Mouse (Mus musculus) MEL (cell line): ENCODE measurements around the gene Ssc4d. TPM values are rescaled to one million over a fixed set of nuclear protein-coding genes. Genes with fewer than 3 reads are reported as not detected.
A peak's percentile ranks its signal among the peaks of the same experiment; 100 is the strongest.

Experiments used
- DNase-seq: peaks from one replicate; pipeline ENCODE4 v3.0.0; 2011; ENCODE audit warnings: low read depth, low spot score
- H3K27ac ChIP-seq: 2 replicates; pipeline ENCODE4 v1.5.1; 2012; ENCODE audit warnings: low read depth, mild to moderate bottlenecking, control low read depth, low read length, moderate library complexity; ENCODE audit not compliant: control insufficient read depth
- H3K27me3 ChIP-seq, 2 experiments: fragments of 150-350 bp in 1 of 2; sonication (generic) in 1 of 2; 2 replicates each; pipeline ENCODE4 v1.6.1; 2012; ENCODE audit warnings: low read length in 2 of 2, mild to moderate bottlenecking in 2 of 2, improper control_type of control experiment in 1 of 2, moderate library complexity in 1 of 2; ENCODE audit not compliant: insufficient read depth in 2 of 2, control insufficient read depth in 1 of 2
- H3K36me3 ChIP-seq, 2 experiments: 2 replicates each; pipeline ENCODE4 v1.6.1; 2012 to 2014; ENCODE audit warnings: low read length in 2 of 2, improper control_type of control experiment in 1 of 2, inconsistent platforms in 1 of 2, mild to moderate bottlenecking in 1 of 2; ENCODE audit not compliant: insufficient read depth in 2 of 2, control insufficient read depth in 1 of 2
- H3K4me1 ChIP-seq, 2 experiments: fragments of 150-350 bp in 1 of 2; sonication (generic) in 1 of 2; 2 replicates each; pipeline ENCODE4 v1.6.1; 2012; ENCODE audit warnings: low read length in 2 of 2, improper control_type of control experiment in 1 of 2, mild to moderate bottlenecking in 1 of 2; ENCODE audit not compliant: insufficient read depth in 2 of 2, control insufficient read depth in 1 of 2
- H3K4me3 ChIP-seq, 2 experiments: fragments of 150-350 bp in 1 of 2; sonication (generic) in 1 of 2; 2 replicates each; pipeline ENCODE4 v1.5.1; 2012; ENCODE audit warnings: low read depth in 2 of 2, low read length in 2 of 2, mild to moderate bottlenecking in 2 of 2, moderate library complexity in 2 of 2, control low read depth in 1 of 2, improper control_type of control experiment in 1 of 2; ENCODE audit not compliant: control insufficient read depth in 1 of 2, insufficient read depth in 1 of 2
- H3K79me2 ChIP-seq: 2 replicates; pipeline ENCODE4 v1.6.1; 2012; ENCODE audit warnings: mild to moderate bottlenecking, low read length, moderate library complexity; ENCODE audit not compliant: control insufficient read depth, poor library complexity, insufficient read depth
- H3K9ac ChIP-seq: 2 replicates; pipeline ENCODE4 v1.6.1; 2012; ENCODE audit warnings: low read depth, mild to moderate bottlenecking, control low read depth, low read length, moderate library complexity; ENCODE audit not compliant: control insufficient read depth, poor library complexity, severe bottlenecking
- H3K9me3 ChIP-seq: fragments of 150-350 bp; sonication (generic); replicated peaks from 2 replicates; pipeline ENCODE4 v1.6.1; 2012; ENCODE audit warnings: mild to moderate bottlenecking, low read length, improper control_type of control experiment, moderate library complexity; ENCODE audit not compliant: insufficient read depth
- E2F4 ChIP-seq: IDR thresholded peaks from 2 replicates; pipeline ENCODE4 v1.6.1; 2011; ENCODE audit warnings: low read depth, low read length, improper control_type of control experiment, borderline replicate concordance
- ELF1 ChIP-seq: IDR thresholded peaks from 2 replicates; pipeline ENCODE4 v1.6.1; 2014; ENCODE audit warnings: low read depth, mild to moderate bottlenecking, inconsistent platforms, low read length, improper control_type of control experiment, moderate library complexity
- GATA1 ChIP-seq: IDR thresholded peaks from 2 replicates; pipeline ENCODE4 v1.6.1; 2011; ENCODE audit warnings: low read depth, low read length, improper control_type of control experiment
- HCFC1 ChIP-seq: IDR thresholded peaks from 2 replicates; pipeline ENCODE4 v1.6.1; 2012; ENCODE audit warnings: low read depth, mild to moderate bottlenecking, inconsistent platforms, low read length, improper control_type of control experiment, moderate library complexity
- KAT2A ChIP-seq: conservative IDR thresholded peaks from 2 replicates; pipeline ENCODE4 v1.6.1; 2012; ENCODE audit warnings: low read depth, low read length, improper control_type of control experiment, inconsistent platforms
- MAFK ChIP-seq: IDR thresholded peaks from 2 replicates; pipeline ENCODE4 v1.6.1; 2011; ENCODE audit warnings: low read depth, mild to moderate bottlenecking, low read length, improper control_type of control experiment, borderline replicate concordance
- MAX ChIP-seq: IDR thresholded peaks from 2 replicates; pipeline ENCODE4 v1.6.1; 2011; ENCODE audit warnings: low read length, improper control_type of control experiment
- MEF2A ChIP-seq: IDR thresholded peaks from 2 replicates; pipeline ENCODE4 v1.6.1; 2014; ENCODE audit warnings: low read depth, mild to moderate bottlenecking, inconsistent platforms, low read length, improper control_type of control experiment; ENCODE audit not compliant: poor library complexity, insufficient replicate concordance, severe bottlenecking; ENCODE audit errors: extremely low read depth
- MXI1 ChIP-seq: IDR thresholded peaks from 2 replicates; pipeline ENCODE4 v1.6.1; 2011; ENCODE audit warnings: mild to moderate bottlenecking, low read depth, low read length, improper control_type of control experiment
- MYC ChIP-seq: IDR thresholded peaks from 2 replicates; pipeline ENCODE4 v1.6.1; 2011; ENCODE audit warnings: low read depth, mild to moderate bottlenecking, low read length, improper control_type of control experiment, moderate library complexity
- NELFE ChIP-seq: IDR thresholded peaks from 2 replicates; pipeline ENCODE4 v1.6.1; 2011; ENCODE audit warnings: low read depth, low read length, improper control_type of control experiment
- NRF1 ChIP-seq: IDR thresholded peaks from 2 replicates; pipeline ENCODE4 v1.6.1; 2014; ENCODE audit warnings: low read depth, mild to moderate bottlenecking, inconsistent platforms, low read length, improper control_type of control experiment, moderate library complexity; ENCODE audit not compliant: poor library complexity, insufficient read depth, severe bottlenecking
- POLR2A ChIP-seq, 2 experiments: IDR thresholded peaks; 2 replicates each; pipeline ENCODE4 v1.6.1; 2011 to 2012; ENCODE audit warnings: low read length in 2 of 2, mild to moderate bottlenecking in 2 of 2, control low read depth in 1 of 2, improper control_type of control experiment in 1 of 2, low read depth in 1 of 2, moderate library complexity in 1 of 2; ENCODE audit not compliant: control insufficient read depth in 1 of 2, insufficient read depth in 1 of 2, poor library complexity in 1 of 2
- POLR2AphosphoS2 ChIP-seq: IDR thresholded peaks from 2 replicates; pipeline ENCODE4 v1.6.1; 2011; ENCODE audit warnings: low read length, improper control_type of control experiment
- POLR2AphosphoS5 ChIP-seq: IDR thresholded peaks from 2 replicates; pipeline ENCODE4 v1.6.1; 2012; ENCODE audit warnings: low read depth, borderline replicate concordance, mild to moderate bottlenecking, inconsistent platforms, low read length, moderate library complexity, mixed read lengths
- SIN3A ChIP-seq: IDR thresholded peaks from 2 replicates; pipeline ENCODE4 v1.6.1; 2012; ENCODE audit warnings: low read length, improper control_type of control experiment, inconsistent platforms
- SMC3 ChIP-seq: IDR thresholded peaks from 2 replicates; pipeline ENCODE4 v1.6.1; 2011; ENCODE audit warnings: low read depth, low read length, improper control_type of control experiment
- TAL1 ChIP-seq: IDR thresholded peaks from 2 replicates; pipeline ENCODE4 v1.6.1; 2012; ENCODE audit warnings: mild to moderate bottlenecking, inconsistent platforms, low read length, moderate library complexity, mixed read lengths
- TCF12 ChIP-seq: IDR thresholded peaks from 2 replicates; pipeline ENCODE4 v1.6.1; 2014; ENCODE audit warnings: low read depth, mild to moderate bottlenecking, inconsistent platforms, low read length, improper control_type of control experiment, moderate library complexity
- UBTF ChIP-seq: IDR thresholded peaks from 2 replicates; pipeline ENCODE4 v1.6.1; 2012; ENCODE audit warnings: low read depth, mild to moderate bottlenecking, inconsistent platforms, low read length, improper control_type of control experiment, moderate library complexity, borderline replicate concordance; ENCODE audit not compliant: insufficient read depth
- USF2 ChIP-seq, 2 experiments: IDR thresholded peaks; 2 replicates each; pipeline ENCODE4 v1.6.1; 2011 to 2012; ENCODE audit warnings: improper control_type of control experiment in 2 of 2, low read length in 2 of 2, borderline replicate concordance in 1 of 2, inconsistent platforms in 1 of 2, low read depth in 1 of 2, mild to moderate bottlenecking in 1 of 2; ENCODE audit not compliant: insufficient read depth in 1 of 2
- ZC3H11A ChIP-seq: IDR thresholded peaks from 2 replicates; pipeline ENCODE4 v1.6.1; 2012; ENCODE audit warnings: low read depth, mild to moderate bottlenecking, inconsistent platforms, low read length, improper control_type of control experiment
- polyA plus RNA-seq, 2 experiments: library from polyadenylated mRNA; stranded (reverse) in 1 of 2; unstranded in 1 of 2; fragments of >175 nt in 1 of 2; fragments of >200 nt in 1 of 2; gene quantifications; 2 replicates each; pipeline versions ENCODE4 v1.2.1 to v1.2.4; 2012; ENCODE audit warnings: low replicate concordance in 2 of 2, low read depth in 1 of 2; ENCODE audit not compliant: insufficient read length in 2 of 2, insufficient read depth in 1 of 2, missing spikeins in 1 of 2
- total RNA-seq: library from RNA; depleted of rRNA; stranded (reverse); fragments of 300-350 nt; gene quantifications from 2 replicates; pipeline ENCODE4 v1.2.3, GENCODE M21; 2012

Ssc4d gene
- total and polyA plus RNA-seq, 3 experiments = 1.1 to 2.1 TPM; not detected in 1

- Histone ChIP-seq H3K79me2 (no peaks in the 10 kb centered on the region), H3K9ac (no peak overlapping the region), H3K4me3 (no peak overlapping the region), H3K27ac (no peak overlapping the region), H3K36me3 (no peaks in the 10 kb centered on the region), H3K9me3 (no peaks in the 10 kb centered on the region), H3K4me1 (peaks cover 0 to 3% of the 10 kb centered on the region in 2 experiments; a peak in 1 of 4 replicates), H3K27me3 (no peaks in the 10 kb centered on the region)
- TF ChIP-seq MAFK (no peak), UBTF (no peak), E2F4 (no peak), TCF12 (no peak), HCFC1 (no peak), NRF1 (no peak), MAX (no peak), NELFE (no peak), USF2 (IDR thresholded peaks at IDR 0.05; ENCODE audit: borderline replicate concordance in 1 of 2, insufficient read depth in 1 of 2, low read depth in 1 of 2, low read length in 2 of 2) (no peak), POLR2A (IDR thresholded peaks at IDR 0.05; ENCODE audit: control insufficient read depth in 1 of 2, insufficient read depth in 1 of 2, low read depth in 1 of 2, low read length in 2 of 2, poor library complexity in 1 of 2) (no peak), POLR2AphosphoS5 (no peak), TAL1 (no peak), KAT2A (no peak), SIN3A (no peak), MEF2A (no peak), MYC (no peak), ELF1 (no peak), ZC3H11A (no peak)
- no peak for DNase-seq
These were observed 44.4 kb upstream of the Ssc4d start for GRCm38 (mm10) chr5:136018726-136019125.

GRCm38 (mm10) chr5:136017262-136017661 lies 42.9 kb upstream of the Ssc4d start:
- H3K79me2 ChIP-seq = no peaks in the 10 kb centered on the region
- H3K36me3 ChIP-seq = no peaks in the 10 kb centered on the region
- TF ChIP-seq GATA1 (no peak), MXI1 (no peak), POLR2AphosphoS2 (no peak), SMC3 (no peak), MAX (no peak), POLR2A (IDR thresholded peaks at IDR 0.05; ENCODE audit: control insufficient read depth in 1 of 2, insufficient read depth in 1 of 2, low read depth in 1 of 2, low read length in 2 of 2, poor library complexity in 1 of 2) (no peak)
- TF ChIP-seq, all 39 proteins: peak for 0
- H3K4me1 ChIP-seq = peaks cover 0 to 3% of the 10 kb centered on the region in 2 experiments; a peak in 1 of 4 replicates
- H3K9me3 ChIP-seq = no peaks in the 10 kb centered on the region
- DNase-seq = peak; percentile 19
- H3K27ac ChIP-seq = no peak overlapping the region
- no peak overlapping the region for H3K9ac ChIP-seq
- H3K27me3 ChIP-seq = no peaks in the 10 kb centered on the region
- H3K4me3 ChIP-seq = no peak overlapping the region
